23 mouse cellular contexts compared by ENCODE assay signal in the genomic region with DNA sequence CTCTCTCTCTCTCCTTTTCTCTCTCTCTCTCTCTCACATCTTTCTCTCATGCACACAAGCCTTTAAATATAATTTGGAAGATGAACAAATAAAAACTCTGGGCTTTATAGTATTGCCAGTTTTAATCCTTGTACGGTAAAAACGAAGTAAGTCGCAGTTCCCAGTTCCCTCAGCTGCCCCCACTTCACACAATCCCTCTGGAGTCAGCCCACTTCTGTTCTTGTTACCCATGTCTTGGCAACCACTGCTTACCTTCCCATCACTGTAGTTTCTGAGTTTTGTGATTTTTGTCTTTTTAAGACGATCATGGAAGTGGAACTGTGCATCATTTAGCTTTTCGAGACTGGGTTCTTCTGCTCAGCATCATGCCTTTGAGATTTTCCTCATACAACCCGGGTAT.
"Had no signal": no experiment of that assay in that cellular context is flagged by ENCODE, and none has a peak within 500 bp of the region (broad histone marks: within the 10 kb centered on the region; RNA-seq: fewer than 3 reads in every experiment).

No protein-coding gene starts in this region.

- H3K27me3 ChIP-seq: heart, embryonic 12.5 days; hindbrain, embryonic 12.5 days; intestine, embryonic 15.5 days; limb, embryonic 12.5 days; liver, embryonic 13.5 days had no signal

- H3K27ac ChIP-seq: gastrocnemius, adult 2 months; heart, embryonic 10.5 days; hindbrain, embryonic 10.5 days; hindbrain, embryonic 12.5 days; hindbrain, embryonic 14.5 days; intestine, embryonic 15.5 days; layer of hippocampus, adult 2 months; left cerebral cortex, adult 2 months; limb, embryonic 10.5 days; limb, embryonic 12.5 days; liver, embryonic 13.5 days had no signal

- DNase-seq: gastrocnemius, adult 2 months; gastrocnemius, postnatal 10 days; gastrocnemius, postnatal 25 days; heart, adult 18-20 months; heart, postnatal 10 days; heart, postnatal 4 days; kidney, adult 18-20 months; kidney, adult 8-10 months; kidney, postnatal 10 days; kidney, postnatal 25 days; kidney, postnatal 4 days; liver; liver, embryonic 13.5 days had no signal

- H3K4me1 ChIP-seq: heart, embryonic 10.5 days; heart, embryonic 12.5 days; hindbrain, embryonic 12.5 days; intestine, embryonic 15.5 days; limb, embryonic 10.5 days; limb, embryonic 12.5 days; liver, embryonic 13.5 days had no signal

- H3K4me3 ChIP-seq: gastrocnemius, adult 2 months; heart, embryonic 10.5 days; heart, embryonic 12.5 days; hindbrain, embryonic 10.5 days; hindbrain, embryonic 12.5 days; intestine, embryonic 15.5 days; layer of hippocampus, adult 2 months; left cerebral cortex, adult 2 months; limb, embryonic 10.5 days; limb, embryonic 12.5 days; liver, embryonic 13.5 days had no signal

- H3K9me3 ChIP-seq: heart, embryonic 10.5 days; heart, embryonic 12.5 days; hindbrain, embryonic 10.5 days; hindbrain, embryonic 12.5 days; intestine, embryonic 15.5 days; limb, embryonic 10.5 days; limb, embryonic 12.5 days; liver, embryonic 13.5 days had no signal

- H3K36me3 ChIP-seq: heart, embryonic 10.5 days; heart, embryonic 12.5 days; hindbrain, embryonic 10.5 days; hindbrain, embryonic 12.5 days; intestine, embryonic 15.5 days; limb, embryonic 10.5 days; limb, embryonic 12.5 days; liver, embryonic 13.5 days had no signal
